Mouse (Mus musculus) embryonic facial prominence, embryonic 11.5 days (tissue): Measurements from ENCODE around the gene Smc1a. TPM values are rescaled to one million over a fixed set of nuclear protein-coding genes. Genes with fewer than 3 reads are reported as not detected.

Source experiments
- ATAC-seq: fragments of 200-750 bp; cut with Nextera tagmentation; replicated peaks from 2 replicates; pipeline ENCODE4 v1.8.0; 2017; ENCODE audit warnings: low read depth; ENCODE audit not compliant: insufficient number of reproducible peaks, low FRiP score, low TSS enrichment
- DNase-seq: peaks from one replicate; pipeline ENCODE4 v3.0.0-alpha.2; 2015; ENCODE audit warnings: low spot score
- H3K27ac ChIP-seq: fragments of 300-500 bp; sonication (generic); replicated peaks from 2 replicates; pipeline ENCODE4 v1.5.1; 2014; ENCODE audit warnings: mild to moderate bottlenecking, low read depth, low read length, control low read depth
- H3K27me3 ChIP-seq: fragments of 300-500 bp; sonication (generic); 2 replicates; pipeline ENCODE4 v1.6.1; 2014; ENCODE audit warnings: mild to moderate bottlenecking, low read length, moderate library complexity, mixed read lengths; ENCODE audit not compliant: control insufficient read depth, insufficient read depth
- H3K36me3 ChIP-seq: fragments of 300-500 bp; sonication (generic); replicated peaks from 2 replicates; pipeline ENCODE4 v1.6.1; 2014; ENCODE audit warnings: low read depth, mild to moderate bottlenecking, low read length, moderate library complexity, mixed read lengths; ENCODE audit not compliant: control insufficient read depth, insufficient read depth
- H3K4me1 ChIP-seq: fragments of 300-500 bp; sonication (generic); 2 replicates; pipeline ENCODE4 v1.6.1; 2014; ENCODE audit warnings: low read length, mixed read lengths; ENCODE audit not compliant: control insufficient read depth, insufficient read depth
- H3K4me2 ChIP-seq: fragments of 300-500 bp; sonication (generic); 2 replicates; pipeline ENCODE4 v1.6.1; 2014; ENCODE audit warnings: low read depth, mild to moderate bottlenecking, control low read depth, low read length, moderate library complexity
- H3K4me3 ChIP-seq: fragments of 300-500 bp; sonication (generic); 2 replicates; pipeline ENCODE4 v1.5.1; 2014; ENCODE audit warnings: low read depth, low read length, control low read depth
- H3K9ac ChIP-seq: fragments of 300-500 bp; sonication (generic); replicated peaks from 2 replicates; pipeline ENCODE4 v1.6.1; 2014; ENCODE audit warnings: mild to moderate bottlenecking, control low read depth, low read length
- H3K9me3 ChIP-seq: fragments of 300-500 bp; sonication (generic); replicated peaks from 2 replicates; pipeline ENCODE4 v1.6.1; 2016; ENCODE audit warnings: mild to moderate bottlenecking, low read length, inconsistent platforms, mixed read lengths; ENCODE audit not compliant: control insufficient read depth
- WGBS: fragments of 180-500 bp; shearing (Covaris S2); extraction: QIAGEN DNeasy Blood & Tissue Kit; methylation state at CpG from one replicate; pipeline ENCODE4 v1.1.7; 2014; 5-methylcytosine and 5-hydroxymethylcytosine counted together
- polyA plus RNA-seq: library from polyadenylated mRNA; unstranded; fragments of >200 nt; fragmentation: Nextera tagmentation; extraction: Ambion mirVana; gene quantifications from 2 replicates; pipeline ENCODE4 v1.2.1, GENCODE M21; 2014

Gene Smc1a
- polyA plus RNA-seq, 1 experiment from 2014 or later, result 142 TPM

- no peaks in the 10 kb centered on the region for H3K9me3 ChIP-seq
- no peak overlapping the region for H3K27ac ChIP-seq
- no peaks in the 10 kb centered on the region for H3K4me1 ChIP-seq
- no peaks in the 10 kb centered on the region for H3K36me3 ChIP-seq
- peak overlapping the region; percentile 50 for H3K4me3 ChIP-seq
- no peak for DNase-seq
- 31% methylated on average over 14 of the region's 14 CpGs for WGBS
- peak overlapping the region; percentile 65 for H3K9ac ChIP-seq
- no peak for ATAC-seq
- H3K4me2 ChIP-seq, result peak overlapping the region; percentile 50
- no peaks in the 10 kb centered on the region; the same call in 1 of the 2 replicates for H3K27me3 ChIP-seq
Observed at GRCm38 (mm10) chrX:152017186-152017585, 958 bp downstream of the Smc1a start.

GRCm38 (mm10) chrX:152019294-152019693 is 3.1 kb downstream of the Smc1a start:
- DNase-seq (no peak), ATAC-seq (no peak)
- Histone ChIP-seq H3K9ac (no peak overlapping the region), H3K27me3 (no peaks in the 10 kb centered on the region; the same call in 1 of the 2 replicates), H3K4me2 (no peak overlapping the region), H3K4me3 (no peak overlapping the region), H3K4me1 (no peaks in the 10 kb centered on the region), H3K9me3 (no peaks in the 10 kb centered on the region), H3K36me3 (no peaks in the 10 kb centered on the region), H3K27ac (no peak overlapping the region)
- 87% methylated on average over 2 of the region's 2 CpGs for WGBS

GRCm38 (mm10) chrX:152039865-152040264 is 23.6 kb downstream of the Smc1a start:
- no peaks in the 10 kb centered on the region for H3K9me3 ChIP-seq
- H3K27me3 ChIP-seq, result peaks cover 6% of the 10 kb centered on the region; the same call in 1 of the 2 replicates
- DNase-seq (no peak), ATAC-seq (no peak)
- H3K4me3 ChIP-seq, result no peak overlapping the region
- no peak overlapping the region for H3K27ac ChIP-seq
- no peak overlapping the region for H3K4me2 ChIP-seq
- H3K36me3 ChIP-seq, result 0 out of 2 replicates have a peak, but pooled peaks cover 2% of the 10 kb centered on the region
- no peak overlapping the region for H3K9ac ChIP-seq
- H3K4me1 ChIP-seq, result no peaks in the 10 kb centered on the region

- DNase-seq (no peak), ATAC-seq (no peak)
- no peaks in the 10 kb centered on the region; the same call in 1 of the 2 replicates for H3K27me3 ChIP-seq
- H3K36me3 ChIP-seq, result no peaks in the 10 kb centered on the region; the same call in 1 of the 2 replicates
- no peak overlapping the region for H3K4me2 ChIP-seq
- H3K27ac ChIP-seq, result no peak overlapping the region
- no peaks in the 10 kb centered on the region for H3K4me1 ChIP-seq
- H3K9ac ChIP-seq, result no peak overlapping the region
- H3K4me3 ChIP-seq, result no peak overlapping the region
- H3K9me3 ChIP-seq, result no peaks in the 10 kb centered on the region
Observed at GRCm38 (mm10) chrX:152047230-152047629, 31.0 kb downstream of the Smc1a start.

- H3K4me1 ChIP-seq, result no peaks in the 10 kb centered on the region
- no peak overlapping the region for H3K9ac ChIP-seq
- DNase-seq (no peak), ATAC-seq (no peak)
- H3K36me3 ChIP-seq, result no peaks in the 10 kb centered on the region; the same call in 1 of the 2 replicates
- H3K4me3 ChIP-seq, result no peak overlapping the region
- no peaks in the 10 kb centered on the region for H3K9me3 ChIP-seq
- no peak overlapping the region for H3K27ac ChIP-seq
- H3K27me3 ChIP-seq, result no peaks in the 10 kb centered on the region; the same call in 1 of the 2 replicates
- H3K4me2 ChIP-seq, result no peak overlapping the region
- 73% methylated on average over 3 of the region's 3 CpGs for WGBS
Observed at GRCm38 (mm10) chrX:152052546-152052945, 36.3 kb downstream of the Smc1a start.

GRCm38 (mm10) chrX:152054094-152054493 is 37.9 kb downstream of the Smc1a start:
- Histone ChIP-seq H3K9ac (no peak overlapping the region), H3K4me1 (no peaks in the 10 kb centered on the region), H3K27me3 (no peaks in the 10 kb centered on the region; the same call in 1 of the 2 replicates), H3K4me2 (no peak overlapping the region), H3K36me3 (no peaks in the 10 kb centered on the region; the same call in 1 of the 2 replicates), H3K9me3 (no peaks in the 10 kb centered on the region), H3K27ac (no peak overlapping the region), H3K4me3 (no peak overlapping the region)
- 79% methylated on average over 1 of the region's 1 CpGs for WGBS
- no peak for ATAC-seq
- DNase-seq, result no peak

GRCm38 (mm10) chrX:152065674-152066073 is 49.4 kb downstream of the Smc1a start:
- Histone ChIP-seq H3K9me3 (no peaks in the 10 kb centered on the region), H3K27me3 (0 out of 2 replicates have a peak, but pooled peaks cover 2% of the 10 kb centered on the region), H3K4me1 (no peaks in the 10 kb centered on the region), H3K4me2 (no peak overlapping the region), H3K27ac (no peak overlapping the region), H3K9ac (no peak overlapping the region), H3K4me3 (no peak overlapping the region), H3K36me3 (no peaks in the 10 kb centered on the region)
- 81% methylated on average over 2 of the region's 2 CpGs for WGBS
- no peak for ATAC-seq
- no peak for DNase-seq

- 64% methylated on average over 1 of the region's 1 CpGs for WGBS
- H3K27me3 ChIP-seq, result 0 out of 2 replicates have a peak, but pooled peaks cover 1% of the 10 kb centered on the region
Observed at GRCm38 (mm10) chrX:152067789-152068188, 51.6 kb downstream of the Smc1a start.

More at GRCm38 (mm10) chrX:152067789-152068188, 51.6 kb downstream of the Smc1a start:
- ATAC-seq (no peak), DNase-seq (no peak)
- no peak overlapping the region for H3K4me2 ChIP-seq
- H3K4me1 ChIP-seq, result no peaks in the 10 kb centered on the region
- H3K9ac ChIP-seq, result no peak overlapping the region
- no peaks in the 10 kb centered on the region for H3K9me3 ChIP-seq
- H3K27ac ChIP-seq, result no peak overlapping the region
- no peaks in the 10 kb centered on the region for H3K36me3 ChIP-seq
- H3K4me3 ChIP-seq, result no peak overlapping the region
